Mouse (Mus musculus) CH12.LX (cell line): ENCODE measurements around the gene Klf7. TPM values are rescaled to one million over a fixed set of nuclear protein-coding genes. Genes with fewer than 3 reads are reported as not detected.

ENCODE experiments used
- DNase-seq: peaks from one replicate; pipeline ENCODE4 v3.0.0-alpha.2; 2013; ENCODE audit errors: extremely low read depth
- H3K27ac ChIP-seq: 2 replicates; pipeline ENCODE4 v1.5.1; 2012; ENCODE audit warnings: low read depth, mild to moderate bottlenecking, control low read depth, moderate library complexity; ENCODE audit not compliant: insufficient read depth
- H3K27me3 ChIP-seq: replicated peaks from 2 replicates; pipeline ENCODE3; 2012; ENCODE audit warnings: inconsistent platforms
- H3K36me3 ChIP-seq, 2 experiments: replicated peaks in 1 of 2; 2 replicates each; pipeline versions ENCODE3 to v1.6.1; 2012; ENCODE audit warnings: inconsistent platforms in 1 of 2, low read length in 1 of 2, mild to moderate bottlenecking in 1 of 2, mixed read lengths in 1 of 2, moderate library complexity in 1 of 2; ENCODE audit not compliant: control insufficient read depth in 1 of 2, insufficient read depth in 1 of 2
- H3K4me1 ChIP-seq, 2 experiments: 2 replicates each; pipeline ENCODE4 v1.6.1; 2012; ENCODE audit warnings: inconsistent platforms in 1 of 2, moderate library complexity in 1 of 2; ENCODE audit not compliant: insufficient read depth in 2 of 2, control insufficient read depth in 1 of 2
- H3K4me2 ChIP-seq: 2 replicates; pipeline ENCODE4 v1.6.1; 2012; ENCODE audit warnings: low read depth, mild to moderate bottlenecking, control low read depth; ENCODE audit not compliant: poor library complexity, insufficient read depth, severe bottlenecking
- H3K4me3 ChIP-seq, 3 experiments: fragments of 150-350 bp in 1 of 3; sonication (generic) in 1 of 3; replicated peaks in 1 of 3; 2 replicates each; pipeline versions ENCODE3 to v1.5.1; 2011 to 2012; ENCODE audit warnings: low read depth in 2 of 3, low read length in 2 of 3, mild to moderate bottlenecking in 2 of 3, moderate library complexity in 2 of 3, control low read depth in 1 of 3, improper control_type of control experiment in 1 of 3, inconsistent platforms in 1 of 3, mixed read lengths in 1 of 3; ENCODE audit not compliant: poor library complexity in 1 of 3
- H3K79me2 ChIP-seq: replicated peaks from 2 replicates; pipeline ENCODE4 v1.6.1; 2012; ENCODE audit warnings: mild to moderate bottlenecking, moderate library complexity; ENCODE audit not compliant: control insufficient read depth, poor library complexity, insufficient read depth, severe bottlenecking; ENCODE audit errors: extremely low read depth
- H3K9ac ChIP-seq: 2 replicates; pipeline ENCODE4 v1.6.1; 2012; ENCODE audit warnings: low read depth, mild to moderate bottlenecking, control low read depth, moderate library complexity; ENCODE audit not compliant: insufficient read depth
- H3K9me3 ChIP-seq: replicated peaks from 2 replicates; pipeline ENCODE3; 2012; ENCODE audit warnings: low read length, inconsistent platforms, mixed read lengths
- BHLHE40 ChIP-seq: IDR thresholded peaks from 2 replicates; pipeline ENCODE4 v1.6.1; 2011; ENCODE audit warnings: mild to moderate bottlenecking, low read depth, low read length, improper control_type of control experiment
- CHD1 ChIP-seq: IDR thresholded peaks from 2 replicates; pipeline ENCODE4 v1.6.1; 2012; ENCODE audit warnings: low read depth, low read length, improper control_type of control experiment, inconsistent platforms
- CHD2 ChIP-seq: IDR thresholded peaks from 2 replicates; pipeline ENCODE4 v1.6.1; 2011; ENCODE audit warnings: low read length, improper control_type of control experiment
- CTCF ChIP-seq, 2 experiments: IDR thresholded peaks in 1 of 2; conservative IDR thresholded peaks in 1 of 2; 2 replicates each; pipeline ENCODE4 v1.5.1; 2011 to 2012; ENCODE audit warnings: low read depth in 2 of 2, low read length in 2 of 2, improper control_type of control experiment in 1 of 2, inconsistent platforms in 1 of 2, mild to moderate bottlenecking in 1 of 2, moderate library complexity in 1 of 2
- E2F4 ChIP-seq: IDR thresholded peaks from 2 replicates; pipeline ENCODE4 v1.6.1; 2011; ENCODE audit warnings: low read depth, low read length, improper control_type of control experiment; ENCODE audit not compliant: insufficient replicate concordance
- ELF1 ChIP-seq: IDR thresholded peaks from 2 replicates; pipeline ENCODE4 v1.6.1; 2014; ENCODE audit warnings: low read depth, mild to moderate bottlenecking, inconsistent platforms, low read length, improper control_type of control experiment
- EP300 ChIP-seq: IDR thresholded peaks from 2 replicates; pipeline ENCODE4 v1.6.1; 2011; ENCODE audit warnings: low read length, improper control_type of control experiment
- ETS1 ChIP-seq: conservative IDR thresholded peaks from 2 replicates; pipeline ENCODE4 v1.6.1; 2012; ENCODE audit warnings: low read depth, mild to moderate bottlenecking, inconsistent platforms, low read length, improper control_type of control experiment, moderate library complexity
- GABPA ChIP-seq: IDR thresholded peaks from 2 replicates; pipeline ENCODE4 v1.6.1; 2012; ENCODE audit warnings: low read depth, low read length, improper control_type of control experiment, inconsistent platforms; ENCODE audit not compliant: insufficient replicate concordance
- HCFC1 ChIP-seq: IDR thresholded peaks from 2 replicates; pipeline ENCODE4 v1.6.1; 2012; ENCODE audit warnings: low read depth, mild to moderate bottlenecking, inconsistent platforms, low read length, improper control_type of control experiment
- IRF4 ChIP-seq: IDR thresholded peaks from 2 replicates; pipeline ENCODE4 v1.6.1; 2014; ENCODE audit warnings: low read depth, mild to moderate bottlenecking, inconsistent platforms, low read length, improper control_type of control experiment
- JUN ChIP-seq: IDR thresholded peaks from 2 replicates; pipeline ENCODE4 v1.6.1; 2011; ENCODE audit warnings: low read depth, mild to moderate bottlenecking, low read length, improper control_type of control experiment, moderate library complexity; ENCODE audit not compliant: insufficient read depth
- JUND ChIP-seq: conservative IDR thresholded peaks from 2 replicates; pipeline ENCODE4 v1.6.1; 2011; ENCODE audit warnings: low read depth, low read length, improper control_type of control experiment
- KAT2A ChIP-seq: IDR thresholded peaks from 2 replicates; pipeline ENCODE4 v1.6.1; 2012; ENCODE audit warnings: low read length, improper control_type of control experiment, inconsistent platforms; ENCODE audit not compliant: insufficient replicate concordance
- MAFK ChIP-seq: IDR thresholded peaks from 2 replicates; pipeline ENCODE4 v1.6.1; 2011; ENCODE audit warnings: low read length, improper control_type of control experiment; ENCODE audit not compliant: insufficient replicate concordance
- MAX ChIP-seq: IDR thresholded peaks from 2 replicates; pipeline ENCODE4 v1.6.1; 2011; ENCODE audit warnings: low read length, improper control_type of control experiment
- MAZ ChIP-seq: IDR thresholded peaks from 2 replicates; pipeline ENCODE4 v1.6.1; 2012; ENCODE audit warnings: low read depth, mild to moderate bottlenecking, inconsistent platforms, low read length, improper control_type of control experiment, moderate library complexity
- MEF2A ChIP-seq: IDR thresholded peaks from 2 replicates; pipeline ENCODE4 v1.6.1; 2014; ENCODE audit warnings: low read depth, mild to moderate bottlenecking, inconsistent platforms, low read length, improper control_type of control experiment, borderline replicate concordance
- MXI1 ChIP-seq: IDR thresholded peaks from 2 replicates; pipeline ENCODE4 v1.6.1; 2011; ENCODE audit warnings: mild to moderate bottlenecking, low read depth, low read length, improper control_type of control experiment
- MYC ChIP-seq: IDR thresholded peaks from 2 replicates; pipeline ENCODE4 v1.6.1; 2011; ENCODE audit warnings: low read depth, mild to moderate bottlenecking, improper control_type of control experiment, low read length
- NELFE ChIP-seq: IDR thresholded peaks from 2 replicates; pipeline ENCODE4 v1.6.1; 2011; ENCODE audit warnings: low read depth, low read length, improper control_type of control experiment
- NRF1 ChIP-seq: IDR thresholded peaks from 2 replicates; pipeline ENCODE4 v1.6.1; 2014; ENCODE audit warnings: low read depth, mild to moderate bottlenecking, inconsistent platforms, low read length, improper control_type of control experiment, moderate library complexity
- PAX5 ChIP-seq: IDR thresholded peaks from 2 replicates; pipeline ENCODE4 v1.6.1; 2012; ENCODE audit warnings: low read length, inconsistent platforms, mixed read lengths
- POLR2A ChIP-seq: IDR thresholded peaks from 2 replicates; pipeline ENCODE4 v1.6.1; 2011; ENCODE audit warnings: low read depth, mild to moderate bottlenecking, improper control_type of control experiment, low read length
- POLR2AphosphoS2 ChIP-seq: IDR thresholded peaks from 2 replicates; pipeline ENCODE4 v1.6.1; 2011; ENCODE audit warnings: low read depth, low read length, improper control_type of control experiment
- RAD21 ChIP-seq: IDR thresholded peaks from 2 replicates; pipeline ENCODE4 v1.6.1; 2011; ENCODE audit warnings: low read depth, mild to moderate bottlenecking, low read length, improper control_type of control experiment, moderate library complexity
- RCOR1 ChIP-seq: conservative IDR thresholded peaks from 2 replicates; pipeline ENCODE4 v1.6.1; 2012; ENCODE audit warnings: low read depth, mild to moderate bottlenecking, inconsistent platforms, low read length, improper control_type of control experiment
- SIN3A ChIP-seq: IDR thresholded peaks from 2 replicates; pipeline ENCODE4 v1.6.1; 2012; ENCODE audit warnings: low read length, improper control_type of control experiment, inconsistent platforms
- SMC3 ChIP-seq: IDR thresholded peaks from 2 replicates; pipeline ENCODE4 v1.6.1; 2011; ENCODE audit warnings: low read depth, low read length, improper control_type of control experiment
- TBP ChIP-seq: conservative IDR thresholded peaks from 2 replicates; pipeline ENCODE4 v1.6.1; 2011; ENCODE audit warnings: low read depth, low read length, improper control_type of control experiment
- TCF12 ChIP-seq: IDR thresholded peaks from 2 replicates; pipeline ENCODE4 v1.6.1; 2014; ENCODE audit warnings: low read depth, mild to moderate bottlenecking, inconsistent platforms, low read length, improper control_type of control experiment
- UBTF ChIP-seq: IDR thresholded peaks from 2 replicates; pipeline ENCODE4 v1.6.1; 2012; ENCODE audit warnings: low read depth, mild to moderate bottlenecking, inconsistent platforms, low read length, improper control_type of control experiment, moderate library complexity
- USF1 ChIP-seq: IDR thresholded peaks from 2 replicates; pipeline ENCODE4 v1.6.1; 2014; ENCODE audit warnings: low read depth, mild to moderate bottlenecking, inconsistent platforms, low read length, improper control_type of control experiment
- USF2 ChIP-seq: conservative IDR thresholded peaks from 2 replicates; pipeline ENCODE4 v1.6.1; 2011; ENCODE audit warnings: low read depth, low read length, improper control_type of control experiment
- ZC3H11A ChIP-seq: IDR thresholded peaks from 2 replicates; pipeline ENCODE4 v1.6.1; 2012; ENCODE audit warnings: low read depth, mild to moderate bottlenecking, inconsistent platforms, low read length, improper control_type of control experiment
- ZKSCAN1 ChIP-seq: IDR thresholded peaks from 2 replicates; pipeline ENCODE4 v1.6.1; 2012; ENCODE audit warnings: low read depth, inconsistent platforms, low read length, improper control_type of control experiment, borderline replicate concordance
- ZMIZ1 ChIP-seq: IDR thresholded peaks from 2 replicates; pipeline ENCODE4 v1.6.1; 2012; ENCODE audit warnings: low read depth, mild to moderate bottlenecking, inconsistent platforms, low read length, improper control_type of control experiment
- ZNF384 ChIP-seq: IDR thresholded peaks from 2 replicates; pipeline ENCODE4 v1.6.1; 2012; ENCODE audit warnings: low read depth, low read length, improper control_type of control experiment, inconsistent platforms
- dilution Hi-C: fragments of 300-500 bp; cut with MboI; formaldehyde crosslinking; loops from 2 replicates; pipeline ENCODE4 v1.14.3; 2020; ENCODE audit warnings: low sequenced_read_pairs; ENCODE audit not compliant: extremely low pct_unique_long_range_greater_than_20kb, extremely low pct_ligation_motif_present
- in situ Hi-C: fragments of 300-500 bp; cut with MboI; formaldehyde crosslinking; loops from 3 replicates; pipeline ENCODE4 v1.14.3; 2019; ENCODE audit warnings: low sequenced_read_pairs, low pct_ligation_motif_present, low pct_unique_long_range_greater_than_20kb, mixed read lengths
- polyA plus RNA-seq: library from polyadenylated mRNA; unstranded; fragments of >175 nt; gene quantifications from 2 replicates; pipeline ENCODE4 v1.2.1, GENCODE M21; 2012; ENCODE audit warnings: low read depth; ENCODE audit not compliant: insufficient read length
- total RNA-seq, 2 experiments: library from RNA; depleted of rRNA; stranded (reverse); fragments of 300-350 nt in 1 of 2; fragments of >200 nt in 1 of 2; gene quantifications; 2 replicates each; pipeline ENCODE4 v1.2.3; 2012 to 2014

Klf7 gene
- total and polyA plus RNA-seq, 3 experiments: 4.3 to 6.5 (median 6.2) TPM

- Histone ChIP-seq H3K4me2 (peak overlapping the region; percentile 41), H3K4me1 (peaks cover 17 to 56% of the 10 kb centered on the region in 2 experiments), H3K79me2 (no peaks in the 10 kb centered on the region), H3K27ac (peak overlapping the region; percentile 65), H3K9ac (peak overlapping the region; percentile 32; the same call in 1 of the 2 replicates), H3K9me3 (no peaks in the 10 kb centered on the region), H3K27me3 (no peaks in the 10 kb centered on the region), H3K4me3 (no peak overlapping the region), H3K36me3 (no peaks in the 10 kb centered on the region)
- peak; percentile 69 for DNase-seq
- in situ Hi-C loops: no loop called here
- dilution Hi-C loops: no loop called here
- peak; percentile 38; the same call in 1 of the 2 replicates for TF ChIP-seq MXI1
- TF ChIP-seq SMC3: no peak
- peak; percentile 95 for TF ChIP-seq CHD2
- TF ChIP-seq POLR2AphosphoS2: no peak
- TF ChIP-seq TBP: 0 out of 2 replicates have a peak, but pooled peaks have one; percentile 24
- peak; percentile 96 for TF ChIP-seq BHLHE40
- no peak for TF ChIP-seq HCFC1
- TF ChIP-seq ZKSCAN1: no peak
- no peak for TF ChIP-seq GABPA
- TF ChIP-seq USF2: no peak
- TF ChIP-seq RAD21: no peak; the same call in 1 of the 2 replicates
- no peak for TF ChIP-seq USF1
- peak; percentile 70; the same call in 1 of the 2 replicates for TF ChIP-seq SIN3A
- no peak for TF ChIP-seq CHD1
- no peak for TF ChIP-seq PAX5
- TF ChIP-seq KAT2A: no peak
- TF ChIP-seq UBTF: no peak
- no peak for TF ChIP-seq CTCF (conservative IDR thresholded peaks at IDR 0.05 in 1 of 2, IDR thresholded peaks at IDR 0.05 in 1 of 2; ENCODE audit: low read depth in 2 of 2, low read length in 2 of 2)
- TF ChIP-seq E2F4: 0 out of 2 replicates have a peak, but pooled peaks have one; percentile 10
- no peak for TF ChIP-seq NRF1
- peak; percentile 64 for TF ChIP-seq ETS1
- peak; percentile 78 for TF ChIP-seq TCF12
- TF ChIP-seq ELF1: peak; percentile 38; the same call in 1 of the 2 replicates
- TF ChIP-seq JUND: peak; percentile 83
- TF ChIP-seq IRF4: peak; percentile 95
- peak; percentile 82 for TF ChIP-seq MYC
- no peak for TF ChIP-seq POLR2A
- peak; percentile 62 for TF ChIP-seq JUN
- TF ChIP-seq ZMIZ1: no peak
- peak; percentile 84 for TF ChIP-seq MAX
- no peak for TF ChIP-seq NELFE
- TF ChIP-seq RCOR1: peak; percentile 88
- peak; percentile 89 for TF ChIP-seq MEF2A
- no peak for TF ChIP-seq ZNF384
- TF ChIP-seq MAFK: 0 out of 2 replicates have a peak, but pooled peaks have one; percentile 22
- no peak for TF ChIP-seq ZC3H11A
- peak; percentile 93 for TF ChIP-seq EP300
- TF ChIP-seq MAZ: peak; percentile 90
Observed at GRCm38 (mm10) chr1:64000597-64000996, 121.5 kb downstream of the Klf7 start.
